Mouse (Mus musculus): ENCODE measurements around the gene Bmp2k. TPM values are rescaled to one million over a fixed set of nuclear protein-coding genes. Genes with fewer than 3 reads are reported as not detected.
"Not testable (repeated sequence)": the region's sequence is repeated elsewhere in the genome, so short reads cannot be mapped to it uniquely, and the experiment has no call there.

The Bmp2k gene
- polyA plus RNA-seq, 1 experiment from 2014 or later, result 8.1 TPM

- Histone ChIP-seq H3K9me3 (no peaks in the 10 kb centered on the region), H3K36me3 (replicated peaks) (no peaks in the 10 kb centered on the region), H3K27me3 (replicated peaks; ENCODE audit: low read depth, poor library complexity, severe bottlenecking) (no peaks in the 10 kb centered on the region), H3K27ac (replicated peaks) (peak overlapping the region; percentile 95), H3K4me3 (peak overlapping the region; percentile 92), H3K4me1 (peaks cover 35% of the 10 kb centered on the region)
- no peak for DNase-seq (ENCODE audit: low spot score)
- WGBS, result under 1% methylated on average over 75 of the region's 75 CpGs
Measured at GRCm38 (mm10) chr5:96997802-96998565, 495 bp downstream of the Bmp2k start.

- Histone ChIP-seq H3K9me3 (no peaks in the 10 kb centered on the region), H3K27me3 (replicated peaks; ENCODE audit: low read depth, poor library complexity, severe bottlenecking) (no peaks in the 10 kb centered on the region), H3K4me3 (peak overlapping the region; percentile 92), H3K4me1 (peaks cover 39% of the 10 kb centered on the region), H3K36me3 (replicated peaks) (no peaks in the 10 kb centered on the region), H3K27ac (replicated peaks) (no peak overlapping the region; the same call in 1 of the 2 replicates)
- WGBS, result 18% methylated on average over 6 of the region's 6 CpGs
- no peak for DNase-seq (ENCODE audit: low spot score)
Measured at GRCm38 (mm10) chr5:96998566-96998907, 1.0 kb downstream of the Bmp2k start.

- 86% methylated on average over 7 of the region's 7 CpGs for WGBS
- Histone ChIP-seq H3K4me3 (peak overlapping the region; percentile 92), H3K36me3 (replicated peaks) (no peaks in the 10 kb centered on the region)
Measured at GRCm38 (mm10) chr5:96999601-97000000, 2.1 kb downstream of the Bmp2k start.

DNA sequence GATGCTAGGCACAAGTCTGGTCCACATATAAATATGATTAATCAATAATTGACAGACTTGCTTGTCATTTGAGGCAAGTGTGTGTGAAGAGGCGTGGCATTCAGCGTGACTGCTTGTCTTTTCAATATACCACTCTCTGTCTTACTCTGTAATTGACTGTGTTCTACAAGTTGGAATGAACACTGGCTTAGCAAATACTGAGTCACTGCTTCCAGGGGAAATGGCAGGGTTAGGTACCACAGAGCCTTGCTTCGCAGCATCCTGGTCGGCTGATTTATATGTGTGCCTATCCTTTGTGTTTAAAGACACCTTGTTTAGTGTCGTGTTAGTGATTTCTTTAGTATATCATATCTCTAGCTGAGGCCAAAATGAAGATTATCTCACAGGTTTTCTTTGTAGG lies 3.0 kb downstream of the Bmp2k start:
- Histone ChIP-seq H3K27me3 (replicated peaks; ENCODE audit: low read depth, poor library complexity, severe bottlenecking) (no peaks in the 10 kb centered on the region), H3K4me3 (no peak overlapping the region), H3K27ac (replicated peaks) (no peak overlapping the region), H3K36me3 (replicated peaks) (no peaks in the 10 kb centered on the region), H3K9me3 (no peaks in the 10 kb centered on the region), H3K4me1 (peaks cover 50% of the 10 kb centered on the region)
- no peak for DNase-seq (ENCODE audit: low spot score)
- WGBS, result 92% methylated on average over 5 of the region's 5 CpGs

More at GRCm38 (mm10) chr5:96999601-97000000, 2.1 kb downstream of the Bmp2k start:
- Histone ChIP-seq H3K27me3 (replicated peaks; ENCODE audit: low read depth, poor library complexity, severe bottlenecking) (no peaks in the 10 kb centered on the region), H3K4me1 (peaks cover 50% of the 10 kb centered on the region), H3K9me3 (no peaks in the 10 kb centered on the region), H3K27ac (replicated peaks) (no peak overlapping the region)
- DNase-seq (ENCODE audit: low spot score), result no peak

DNA sequence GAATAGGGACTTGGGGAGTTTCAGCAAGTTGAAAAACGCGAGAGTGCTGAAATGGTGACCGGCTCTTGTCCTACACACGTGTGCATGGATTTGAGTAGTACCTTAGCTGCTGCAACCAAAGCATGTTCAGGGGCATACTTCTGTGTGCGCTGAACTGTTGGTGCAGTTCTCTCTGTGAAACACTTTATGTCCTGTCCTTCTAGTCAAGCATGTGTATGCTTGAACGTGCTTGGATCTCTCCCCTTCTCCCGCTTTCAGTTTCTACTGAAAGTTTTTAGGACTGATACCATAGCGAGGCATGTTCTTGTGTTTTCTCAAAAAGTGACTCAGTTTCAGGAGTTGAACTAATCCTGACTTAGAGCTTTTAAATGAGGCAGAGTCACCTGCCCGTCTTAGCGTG lies 3.7 kb downstream of the Bmp2k start:
- no peak for DNase-seq (ENCODE audit: low spot score)

GRCm38 (mm10) chr5:97001571-97001970 lies 4.1 kb downstream of the Bmp2k start:
- peaks cover 40% of the 10 kb centered on the region for H3K4me1 ChIP-seq
- no peak overlapping the region for H3K4me3 ChIP-seq
- no peaks in the 10 kb centered on the region for H3K36me3 ChIP-seq (replicated peaks)
- DNase-seq (ENCODE audit: low spot score), result no peak
- no peak overlapping the region for H3K27ac ChIP-seq (replicated peaks)
- no peaks in the 10 kb centered on the region for H3K27me3 ChIP-seq (replicated peaks; ENCODE audit: low read depth, poor library complexity, severe bottlenecking)
- WGBS, result 91% methylated on average over 5 of the region's 5 CpGs
- no peaks in the 10 kb centered on the region for H3K9me3 ChIP-seq

More for the DNA sequence above, 3.7 kb downstream of the Bmp2k start:
- Histone ChIP-seq H3K36me3 (replicated peaks) (no peaks in the 10 kb centered on the region), H3K4me1 (peaks cover 45% of the 10 kb centered on the region), H3K27ac (replicated peaks) (no peak overlapping the region; the same call in 1 of the 2 replicates), H3K27me3 (replicated peaks; ENCODE audit: low read depth, poor library complexity, severe bottlenecking) (no peaks in the 10 kb centered on the region), H3K4me3 (no peak overlapping the region), H3K9me3 (no peaks in the 10 kb centered on the region)
- WGBS, result 93% methylated on average over 10 of the region's 10 CpGs

GRCm38 (mm10) chr5:97002336-97002735 lies 4.8 kb downstream of the Bmp2k start:
- no peak for DNase-seq (ENCODE audit: low spot score)
- WGBS, result 88% methylated on average over 5 of the region's 5 CpGs
- H3K4me3 ChIP-seq, result no peak overlapping the region
- no peaks in the 10 kb centered on the region for H3K27me3 ChIP-seq (replicated peaks; ENCODE audit: low read depth, poor library complexity, severe bottlenecking)
- peaks cover 33% of the 10 kb centered on the region for H3K4me1 ChIP-seq
- no peaks in the 10 kb centered on the region for H3K36me3 ChIP-seq (replicated peaks)
- no peak overlapping the region for H3K27ac ChIP-seq (replicated peaks)
- H3K9me3 ChIP-seq, result no peaks in the 10 kb centered on the region

- DNase-seq (ENCODE audit: low spot score), result no peak
- H3K9me3 ChIP-seq, result no peaks in the 10 kb centered on the region
- no peaks in the 10 kb centered on the region for H3K36me3 ChIP-seq (replicated peaks)
- H3K27me3 ChIP-seq (replicated peaks; ENCODE audit: low read depth, poor library complexity, severe bottlenecking), result no peaks in the 10 kb centered on the region
- H3K4me1 ChIP-seq, result peaks cover 31% of the 10 kb centered on the region
- H3K27ac ChIP-seq (replicated peaks), result no peak overlapping the region
- H3K4me3 ChIP-seq, result no peak overlapping the region
- 85% methylated on average over 7 of the region's 7 CpGs for WGBS
Measured at GRCm38 (mm10) chr5:97002937-97003336, 5.4 kb downstream of the Bmp2k start.

GRCm38 (mm10) chr5:97004178-97005030 lies 6.9 kb downstream of the Bmp2k start:
- H3K27ac ChIP-seq (replicated peaks), result no peak overlapping the region
- H3K9me3 ChIP-seq, result no peaks in the 10 kb centered on the region
- no peaks in the 10 kb centered on the region for H3K27me3 ChIP-seq (replicated peaks; ENCODE audit: low read depth, poor library complexity, severe bottlenecking)
- 84% methylated on average over 23 of the region's 23 CpGs for WGBS
- no peak overlapping the region for H3K4me3 ChIP-seq
- H3K36me3 ChIP-seq (replicated peaks), result no peaks in the 10 kb centered on the region
- no peak for DNase-seq (ENCODE audit: low spot score)
- H3K4me1 ChIP-seq, result peaks cover 19% of the 10 kb centered on the region

DNA sequence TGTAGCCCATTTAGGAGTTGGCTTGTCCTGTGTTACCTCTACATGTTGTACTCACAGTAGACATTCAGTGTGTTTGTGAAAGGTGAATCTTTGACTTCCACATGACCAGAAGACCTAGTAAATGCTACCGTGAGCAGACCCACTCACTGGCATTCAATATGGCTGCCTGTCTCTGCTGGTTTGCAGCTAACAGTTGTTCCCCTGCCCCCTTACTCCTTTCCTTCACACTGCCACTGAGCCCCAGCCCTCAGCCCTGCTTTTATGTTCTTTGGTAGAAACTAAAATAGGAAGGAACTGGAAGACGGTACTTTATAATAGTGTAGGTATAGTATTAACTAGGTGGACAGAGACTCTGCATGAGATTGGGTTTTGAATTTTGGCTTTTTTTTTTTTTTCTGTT lies 8.4 kb downstream of the Bmp2k start:
- Histone ChIP-seq H3K9me3 (no peaks in the 10 kb centered on the region), H3K36me3 (replicated peaks) (no peaks in the 10 kb centered on the region), H3K4me3 (no peak overlapping the region), H3K27ac (replicated peaks) (no peak overlapping the region), H3K4me1 (peaks cover 16% of the 10 kb centered on the region), H3K27me3 (replicated peaks; ENCODE audit: low read depth, poor library complexity, severe bottlenecking) (no peaks in the 10 kb centered on the region)
- DNase-seq (ENCODE audit: low spot score), result no peak
- WGBS, result 93% methylated on average over 2 of the region's 2 CpGs

DNA sequence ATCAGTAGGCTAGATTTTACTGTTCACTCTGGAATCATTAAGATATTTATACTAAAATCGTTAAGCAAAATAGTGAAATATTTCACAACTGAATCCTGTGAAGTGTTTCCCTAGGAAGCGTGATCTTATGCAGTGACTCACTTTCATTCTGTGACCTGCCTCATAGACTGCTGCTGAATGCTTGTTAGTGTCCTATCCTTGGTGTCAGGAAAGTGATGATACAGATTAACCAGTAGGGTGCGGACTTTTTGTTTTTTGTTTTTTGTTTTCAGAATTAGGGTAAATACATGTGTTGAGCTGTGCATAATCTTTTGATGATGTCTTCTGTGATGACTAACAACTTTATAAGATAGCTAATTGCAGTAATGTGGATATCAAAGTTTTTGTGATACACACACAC lies 9.4 kb downstream of the Bmp2k start:
- Histone ChIP-seq H3K4me3 (no peak overlapping the region), H3K4me1 (peaks cover 16% of the 10 kb centered on the region), H3K36me3 (replicated peaks) (no peaks in the 10 kb centered on the region), H3K27me3 (replicated peaks; ENCODE audit: low read depth, poor library complexity, severe bottlenecking) (no peaks in the 10 kb centered on the region), H3K9me3 (no peaks in the 10 kb centered on the region), H3K27ac (replicated peaks) (no peak overlapping the region)
- WGBS, result 97% methylated on average over 3 of the region's 3 CpGs
- DNase-seq (ENCODE audit: low spot score), result no peak

GRCm38 (mm10) chr5:97007496-97007895 lies 10.0 kb downstream of the Bmp2k start:
- WGBS, result 90% methylated on average over 3 of the region's 3 CpGs
- no peak for DNase-seq (ENCODE audit: low spot score)

GRCm38 (mm10) chr5:97009140-97009539 lies 11.7 kb downstream of the Bmp2k start:
- not testable (repeated sequence) for H3K27me3 ChIP-seq (replicated peaks; ENCODE audit: low read depth, poor library complexity, severe bottlenecking); DNase-seq (ENCODE audit: low spot score); H3K27ac ChIP-seq (replicated peaks); H3K9me3 ChIP-seq; H3K36me3 ChIP-seq (replicated peaks); H3K4me1 ChIP-seq; H3K4me3 ChIP-seq
- 92% methylated on average over 10 of the region's 10 CpGs for WGBS

More at GRCm38 (mm10) chr5:97007496-97007895, 10.0 kb downstream of the Bmp2k start:
- Histone ChIP-seq H3K27me3 (replicated peaks; ENCODE audit: low read depth, poor library complexity, severe bottlenecking) (no peaks in the 10 kb centered on the region), H3K4me3 (no peak overlapping the region), H3K9me3 (no peaks in the 10 kb centered on the region), H3K27ac (replicated peaks) (no peak overlapping the region), H3K4me1 (peaks cover 16% of the 10 kb centered on the region), H3K36me3 (replicated peaks) (no peaks in the 10 kb centered on the region)
